Mouse (Mus musculus) ES-Bruce4 (cell line): Measurements from ENCODE around the gene Draxin.

Source experiments
- CTCF ChIP-seq: IDR thresholded peaks from one replicate; pipeline ENCODE4 v1.8.1; 2011; ENCODE audit warnings: low read depth, low read length
- POLR2A ChIP-seq: IDR thresholded peaks from one replicate; pipeline ENCODE4 v1.8.1; 2011; ENCODE audit warnings: low read length; ENCODE audit not compliant: insufficient read depth

DNA sequence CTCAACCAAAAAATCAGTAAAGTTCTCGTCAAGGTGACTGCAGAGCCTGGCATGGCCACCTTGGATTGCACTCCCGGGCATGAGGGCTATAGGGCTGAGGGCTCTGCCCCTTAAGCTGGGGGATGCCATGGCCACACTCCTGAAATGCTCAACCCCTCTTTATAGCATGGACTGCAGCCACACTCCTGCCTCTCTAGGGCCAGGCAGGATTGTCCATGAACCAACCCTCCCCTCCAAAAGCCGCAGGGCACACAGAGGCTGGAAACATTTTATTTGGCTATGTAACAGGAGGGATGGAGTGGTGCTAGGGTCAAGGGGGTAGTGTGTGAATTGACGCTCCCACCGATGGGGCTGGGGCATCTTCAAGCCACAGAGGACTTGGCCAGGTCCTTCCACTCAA lies 22.0 kb upstream of the Draxin start:
- no peak for TF ChIP-seq CTCF
- TF ChIP-seq POLR2A, result no peak
